Mouse (Mus musculus) gastrocnemius, adult 2 months (tissue): Measurements from ENCODE around the gene St3gal4. TPM values are rescaled to one million over a fixed set of nuclear protein-coding genes. Genes with fewer than 3 reads are reported as not detected.

ENCODE experiments used
- DNase-seq: peaks from one replicate; pipeline ENCODE4 v3.0.0; 2022
- H3K27ac ChIP-seq: fragments of 200-600 bp; 2 replicates; pipeline ENCODE4 v1.8.1; 2022; ENCODE audit warnings: mild to moderate bottlenecking
- H3K4me3 ChIP-seq: fragments of 200-600 bp; 2 replicates; pipeline ENCODE4 v1.8.1; 2022; ENCODE audit warnings: mild to moderate bottlenecking, moderate library complexity
- CTCF ChIP-seq: fragments of 200-600 bp; IDR thresholded peaks from 2 replicates; pipeline ENCODE4 v1.8.1; 2022; ENCODE audit warnings: antibody characterized with exemption, mild to moderate bottlenecking, moderate library complexity
- intact Hi-C: fragments of 180-260 bp; cut with DNase I; formaldehyde crosslinking; loops from one replicate; pipeline ENCODE4 v1.15.1; 2025
- total RNA-seq, 2 experiments: library from RNA; stranded (reverse); gene quantifications; 2 replicates each; pipeline ENCODE4 v1.2.3; 2021

St3gal4 gene
- total RNA-seq, 2 experiments from 2014 or later, result 4.2 to 4.3 TPM

GRCm38 (mm10) chr9:35123456-35123803 lies 4.4 kb upstream of the St3gal4 start:
- peak overlapping the region; percentile 80 for H3K27ac ChIP-seq
- TF ChIP-seq CTCF, result no peak
- DNase-seq, result no peak
- H3K4me3 ChIP-seq, result no peak overlapping the region
- intact Hi-C loops, result no loop called here

GRCm38 (mm10) chr9:35122551-35123266 lies 3.6 kb upstream of the St3gal4 start:
- TF ChIP-seq CTCF, result no peak
- DNase-seq, result no peak
- intact Hi-C loops, result no loop called here
- Histone ChIP-seq H3K27ac (peak overlapping the region; percentile 80), H3K4me3 (no peak overlapping the region)

DNA sequence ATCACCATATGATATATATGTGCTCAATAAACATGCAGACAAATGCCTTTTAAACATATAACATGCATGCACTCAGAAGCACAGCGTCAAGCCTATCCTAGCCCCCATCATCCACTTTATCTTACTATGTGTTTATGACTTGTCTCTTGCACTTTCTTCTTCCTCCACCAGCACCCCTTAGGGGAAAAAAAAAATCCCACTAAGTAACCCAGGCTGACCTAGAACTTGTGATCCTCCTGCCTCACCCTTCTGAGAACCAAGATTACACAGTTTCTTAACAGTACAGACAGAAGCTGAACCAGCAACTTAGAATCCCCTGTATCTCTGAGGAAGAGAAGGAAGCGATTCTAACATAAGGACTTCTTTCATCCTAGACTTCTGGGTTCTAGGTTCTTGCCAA lies 505 bp downstream of the St3gal4 start:
- H3K27ac ChIP-seq, result peak overlapping the region; percentile 93; the same call in 1 of the 2 replicates
- H3K4me3 ChIP-seq, result no peak overlapping the region
- DNase-seq, result no peak
- no peak for TF ChIP-seq CTCF
- intact Hi-C loops, result loop anchor here (5.0 kb wide), 3 partner anchors 44 to 149 kb away; partner anchors contain the start of genes Fam118b and Rpusd4

GRCm38 (mm10) chr9:35117384-35118295 lies 1.4 kb downstream of the St3gal4 start:
- no peak for TF ChIP-seq CTCF
- Histone ChIP-seq H3K4me3 (peak overlapping the region; percentile 91), H3K27ac (peak overlapping the region; percentile 93)
- intact Hi-C loops, result loop anchor here (5.0 kb wide), 3 partner anchors 45 to 150 kb away; partner anchors contain the start of genes Fam118b and Rpusd4
- DNase-seq, result peak; percentile 43

DNA sequence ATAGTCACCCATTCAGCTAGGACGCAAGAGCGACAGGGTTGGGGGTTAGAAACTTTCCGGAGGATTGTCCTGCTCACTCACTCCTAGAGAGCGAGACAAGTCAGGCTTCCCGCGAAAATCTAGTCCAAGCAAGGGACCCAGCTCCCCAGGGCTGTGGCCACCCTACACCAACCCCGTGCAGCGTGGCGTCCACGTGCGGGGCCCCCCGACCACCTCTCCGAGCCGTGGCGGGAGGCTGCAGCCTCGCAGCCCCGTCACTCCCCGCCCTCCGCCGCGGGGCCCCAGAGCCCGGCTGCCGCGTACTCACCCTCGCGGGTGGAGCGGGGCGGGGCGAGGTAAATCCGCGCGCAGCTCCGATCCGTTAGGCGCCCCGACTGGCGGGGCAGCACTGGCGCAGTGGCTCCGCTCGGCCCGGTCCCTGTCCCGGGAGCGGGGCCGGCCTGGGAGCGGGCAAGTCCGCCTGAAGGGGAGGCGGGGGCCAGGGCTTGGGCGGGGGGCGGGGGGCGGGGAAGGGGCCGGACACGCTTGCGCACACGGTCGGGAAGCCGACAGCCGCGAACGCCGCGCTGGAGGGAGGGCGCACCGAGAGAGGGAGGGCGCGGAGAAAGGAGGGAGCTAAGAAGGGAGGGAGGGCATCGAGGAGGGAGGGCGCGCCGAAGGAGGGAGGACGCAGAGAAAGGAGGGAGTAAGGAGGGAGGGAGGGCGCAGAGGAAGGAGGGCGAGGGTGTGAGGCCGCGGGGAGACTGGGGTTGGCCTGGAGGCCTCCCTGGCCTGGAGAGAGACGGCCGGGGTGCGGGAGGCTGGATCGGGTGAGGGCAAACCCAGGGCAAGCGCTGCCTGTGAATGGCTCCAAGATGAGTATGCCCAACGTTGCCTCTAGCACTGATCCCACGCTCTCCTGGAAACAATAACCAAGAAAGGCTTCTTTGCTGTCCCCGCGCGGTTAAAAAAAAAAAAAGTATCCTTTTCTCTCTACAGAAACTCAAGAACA lies 2.4 kb downstream of the St3gal4 start:
- peak overlapping the region; percentile 93 for H3K27ac ChIP-seq
- peak overlapping the region; percentile 91 for H3K4me3 ChIP-seq
- intact Hi-C loops, result loop anchor here (5.0 kb wide), 3 partner anchors 46 to 151 kb away; partner anchors contain the start of genes Fam118b and Rpusd4
- DNase-seq, result peak; percentile 90
- peak; percentile 2; the same call in 1 of the 2 replicates for TF ChIP-seq CTCF

- no peak for TF ChIP-seq CTCF
- H3K4me3 ChIP-seq, result peak overlapping the region; percentile 91
- DNase-seq, result no peak
- intact Hi-C loops, result loop anchor here (5.0 kb wide), 3 partner anchors 46 to 151 kb away; partner anchors contain the start of genes Fam118b and Rpusd4
- peak overlapping the region; percentile 93 for H3K27ac ChIP-seq
Observed at GRCm38 (mm10) chr9:35115804-35116203, 3.3 kb downstream of the St3gal4 start.

DNA sequence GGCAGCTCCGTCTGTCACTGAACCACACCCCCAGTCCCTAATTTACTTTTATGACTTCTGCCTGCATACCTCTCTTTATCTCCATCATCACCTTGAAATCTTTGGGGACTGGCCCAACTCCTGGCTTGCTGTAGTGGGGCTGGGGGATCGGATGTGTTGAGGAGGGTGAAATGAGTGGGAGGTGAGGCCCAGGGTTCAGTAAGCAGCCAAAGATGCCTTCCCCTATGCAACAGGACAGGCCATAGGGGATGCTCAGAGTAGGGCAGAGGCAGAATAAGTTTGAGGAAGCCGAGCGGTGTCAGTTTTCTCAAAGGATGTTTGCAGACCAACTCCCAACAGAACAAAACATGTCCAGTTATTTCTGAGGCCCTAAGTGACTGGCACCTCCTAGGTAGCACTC lies 3.8 kb downstream of the St3gal4 start:
- TF ChIP-seq CTCF, result no peak

GRCm38 (mm10) chr9:35114234-35114633 lies 4.8 kb downstream of the St3gal4 start:
- no peak for DNase-seq
- Histone ChIP-seq H3K4me3 (no peak overlapping the region), H3K27ac (0 out of 2 replicates have a peak overlapping the region, but pooled peaks have one; percentile 16)
- intact Hi-C loops, result loop anchor here (5.0 kb wide), 1 partner anchor 67 kb away; no protein-coding TSS in a partner anchor
- TF ChIP-seq CTCF, result no peak

More for the DNA sequence above, 3.8 kb downstream of the St3gal4 start:
- Histone ChIP-seq H3K4me3 (peak overlapping the region; percentile 91), H3K27ac (peak overlapping the region; percentile 93)
- DNase-seq, result no peak
- intact Hi-C loops, result loop anchor here (5.0 kb wide), 3 partner anchors 47 to 152 kb away; partner anchors contain the start of genes Fam118b and Rpusd4

DNA sequence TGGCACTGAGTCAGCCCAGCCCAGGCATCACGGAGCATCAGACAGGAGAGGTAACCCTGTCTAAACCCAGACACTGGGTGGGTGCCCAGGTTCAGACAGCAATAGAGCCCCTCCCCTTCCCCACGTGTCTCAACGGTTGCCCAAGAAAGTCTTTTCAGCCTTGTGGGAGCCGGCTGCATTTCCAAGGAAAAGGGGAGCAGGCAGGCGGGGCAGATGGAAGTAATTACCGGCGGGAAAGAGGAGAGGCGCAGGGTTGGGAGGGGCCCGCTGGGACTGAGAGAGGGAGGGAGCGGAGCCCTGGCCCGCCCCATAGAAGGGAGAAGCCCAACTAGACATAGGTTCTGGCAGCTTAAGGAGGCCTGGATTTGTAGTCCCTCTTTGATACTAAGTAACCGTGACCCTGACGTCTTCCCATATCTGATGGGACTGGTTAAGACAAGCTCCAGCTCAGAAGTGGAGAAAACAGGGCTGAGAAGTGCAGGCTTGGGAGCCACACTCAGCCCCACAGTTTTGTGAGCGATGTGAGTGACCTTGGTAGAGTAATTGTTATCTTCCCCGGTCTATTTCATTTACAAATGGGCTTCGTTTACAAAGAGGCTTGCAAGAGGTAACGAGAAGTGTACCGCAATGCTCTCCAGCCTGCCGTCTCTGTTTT lies 7.0 kb downstream of the St3gal4 start:
- no peak for TF ChIP-seq CTCF
- peak; percentile 84 for DNase-seq
- intact Hi-C loops, result loop anchor here (5.0 kb wide), 1 partner anchor 65 kb away; no protein-coding TSS in a partner anchor
- H3K4me3 ChIP-seq, result no peak overlapping the region
- peak overlapping the region; percentile 38; the same call in 1 of the 2 replicates for H3K27ac ChIP-seq

GRCm38 (mm10) chr9:35111446-35111845 lies 7.6 kb downstream of the St3gal4 start:
- peak overlapping the region; percentile 20; the same call in 1 of the 2 replicates for H3K27ac ChIP-seq
- TF ChIP-seq CTCF, result no peak
- H3K4me3 ChIP-seq, result no peak overlapping the region
- intact Hi-C loops, result loop anchor here (5.0 kb wide), 1 partner anchor 64 kb away; no protein-coding TSS in a partner anchor
- DNase-seq, result no peak

DNA sequence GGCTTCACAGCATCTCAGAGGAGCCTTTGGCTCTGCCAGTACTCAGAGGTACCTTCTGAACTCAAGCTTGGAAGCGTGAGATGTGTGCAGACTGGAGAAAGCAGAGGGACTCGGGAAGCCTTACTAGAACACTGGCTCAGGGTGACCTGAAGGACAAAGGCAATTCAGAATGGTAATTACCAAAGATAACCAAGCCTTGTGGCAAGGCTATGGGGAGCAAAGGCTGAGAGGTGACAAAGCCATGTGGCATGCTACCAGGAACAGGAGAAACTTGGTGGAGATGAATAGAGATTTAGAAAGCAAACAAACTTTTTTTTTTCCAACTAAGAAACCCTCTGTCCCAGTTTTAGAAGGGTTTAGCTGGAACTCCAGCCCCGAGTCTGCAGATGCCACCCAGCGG lies 8.5 kb downstream of the St3gal4 start:
- Histone ChIP-seq H3K4me3 (no peak overlapping the region), H3K27ac (peak overlapping the region; percentile 24)
- intact Hi-C loops, result loop anchor here (5.0 kb wide), 1 partner anchor 63 kb away; no protein-coding TSS in a partner anchor
- DNase-seq, result no peak
- TF ChIP-seq CTCF, result no peak
